Mouse (Mus musculus): Measurements from ENCODE around the gene Mrc2.

DNA sequence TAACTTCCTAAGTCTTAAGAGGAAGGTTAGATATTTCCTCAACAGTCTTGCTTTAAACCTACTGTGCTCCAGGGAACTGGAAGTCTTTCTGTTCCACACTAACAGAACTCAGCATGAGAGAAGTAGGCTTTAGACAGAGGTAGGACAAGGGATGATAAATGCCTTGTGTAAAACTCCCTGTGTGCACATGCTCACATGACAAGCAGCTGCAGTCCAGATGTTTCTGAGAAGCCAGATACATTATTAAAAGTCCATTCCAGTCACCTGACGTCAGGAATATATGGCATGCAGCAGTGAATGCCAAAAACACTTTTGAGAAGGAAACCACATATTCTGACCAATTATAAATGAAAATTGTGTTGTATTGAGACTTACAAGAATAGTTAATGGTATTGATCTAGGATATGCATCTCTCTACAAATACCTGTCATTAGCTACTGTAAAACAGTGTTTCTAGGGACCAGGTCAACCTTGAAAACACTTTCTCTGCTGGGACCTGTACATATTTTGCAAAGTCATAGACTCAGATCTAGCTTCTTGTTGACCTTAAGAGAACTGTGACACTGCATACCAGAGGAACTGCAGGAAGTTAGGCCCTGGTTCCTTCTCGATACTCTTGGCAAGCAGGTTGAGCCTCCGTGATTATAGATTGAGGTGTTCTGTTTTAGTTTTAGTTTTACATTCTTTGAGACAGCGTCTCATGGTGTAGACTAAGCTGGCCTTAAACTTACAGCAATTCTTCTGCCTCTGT, 30.7 kb upstream of the Mrc2 start:
- no peak for TF ChIP-seq POLR2A (IDR thresholded peaks at IDR 0.05; ENCODE audit: low read depth, low read length)
- no peak for TF ChIP-seq CTCF (conservative IDR thresholded peaks at IDR 0.05; ENCODE audit: insufficient read depth, insufficient read length, low read depth, low read length)
